ENCODE assay signal across 8 mouse cellular contexts in genomic region chr8:87811399-87812068, GRCm38 (mm10).
DNase-seq lines count a peak whose midpoint lies in the region; ATAC-seq lines count a peak whose summit lies in the region.

No protein-coding gene starts in this region.

- peak overlapping the region; percentile 14; the same call in 1 of the 2 replicates for H3K4me2 ChIP-seq in limb, embryonic 15.5 days

- peak; percentile 37; the same call in 1 of the 2 replicates for ATAC-seq in limb, embryonic 15.5 days (ENCODE audit: insufficient number of reproducible peaks, low FRiP score, low TSS enrichment, low read depth)

- DNase-seq in brain, adult 2 months (ENCODE audit: low read depth, low spot score), result peak; percentile 84
- peak; percentile 44 for DNase-seq in cerebellum, adult 11-12 months
- peak; percentile 60 for DNase-seq in gastrocnemius, adult 18-20 months (ENCODE audit: low spot score)
- DNase-seq in kidney, postnatal 4 days, result peak; percentile 52 to 58
- DNase-seq in telencephalon, adult 2 months (ENCODE audit: low read depth, low spot score), result peak; percentile 70
- DNase-seq in spleen, postnatal 10 days (ENCODE audit: low spot score in 2 of 2), result no peak
- no peak for DNase-seq in T-cell, adult 2 months (ENCODE audit: low spot score)

- H3K9ac ChIP-seq in limb, embryonic 15.5 days, result no peak overlapping the region

- 43% methylated on average over 17 of the region's 17 CpGs for WGBS in limb, embryonic 15.5 days

- no peak overlapping the region for H3K4me3 ChIP-seq in limb, embryonic 15.5 days

- H3K36me3 ChIP-seq in limb, embryonic 15.5 days, result no peaks in the 10 kb centered on the region

- no peaks in the 10 kb centered on the region for H3K9me3 ChIP-seq in limb, embryonic 15.5 days

- peak overlapping the region; percentile 77 for H3K27ac ChIP-seq in limb, embryonic 15.5 days

- peaks cover 40% of the 10 kb centered on the region for H3K4me1 ChIP-seq in limb, embryonic 15.5 days

- H3K27me3 ChIP-seq in limb, embryonic 15.5 days, result no peaks in the 10 kb centered on the region

Comparison
In these comparisons a context has a peak if more than half of its experiments do, and no peak if none do; other contexts are left out.
1. DNase-seq: peak in brain, adult 2 months (single experiment), cerebellum, adult 11-12 months (single experiment), gastrocnemius, adult 18-20 months (single experiment), kidney, postnatal 4 days (2 of 2) and telencephalon, adult 2 months (single experiment); none in spleen, postnatal 10 days (0 of 2) and T-cell, adult 2 months (single experiment).